Mouse (Mus musculus) CD8-positive naive resting alpha-beta T cell, adult 2 months (primary cell): ENCODE results near the gene Rapgef6.

Source experiments
- DNase-seq, 2 experiments: peaks; one replicate each; pipeline ENCODE4 v3.0.0; 2022; ENCODE audit warnings: low read depth in 2 of 2, low spot score in 2 of 2

The Rapgef6 gene

DNA sequence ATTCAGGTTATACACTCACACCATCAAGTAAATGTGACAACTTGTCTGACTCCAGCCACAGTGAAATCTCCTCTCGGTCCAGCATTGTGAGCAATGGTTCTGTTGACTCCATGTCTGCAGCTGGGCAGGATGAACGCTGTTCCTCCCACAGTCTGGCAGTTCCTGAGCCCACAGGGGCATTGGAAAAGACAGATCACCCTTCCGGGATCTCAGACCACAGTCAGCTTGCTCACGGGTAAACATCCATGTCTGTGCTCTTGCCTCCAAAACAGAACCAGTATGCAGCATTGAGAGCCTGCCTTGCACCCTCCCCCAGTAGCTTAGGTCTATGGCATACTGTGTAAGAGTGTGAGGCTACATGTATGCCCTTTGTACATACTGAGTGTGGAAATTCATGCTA lies 167.5 kb downstream of the Rapgef6 start:
- no peak for DNase-seq

DNA sequence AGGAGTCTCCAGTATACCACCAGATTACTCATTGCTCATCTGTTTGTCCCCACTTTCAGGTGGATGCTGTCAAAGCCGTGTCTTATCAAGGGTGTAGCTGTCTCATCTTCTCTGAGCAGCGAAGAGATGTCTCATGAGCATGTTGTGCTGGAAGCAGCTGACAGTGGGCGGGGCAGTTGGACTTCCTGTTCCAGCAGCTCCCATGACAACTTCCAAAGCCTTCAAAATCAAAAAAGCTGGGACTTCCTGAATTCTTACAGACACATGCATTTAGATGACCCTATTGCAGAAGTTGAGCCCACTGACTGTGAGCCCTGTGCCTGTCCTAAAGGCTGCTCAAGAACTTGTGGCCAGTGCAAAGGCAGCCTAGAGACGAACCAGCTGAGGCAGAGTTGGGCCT lies 168.5 kb downstream of the Rapgef6 start:
- no peak for DNase-seq

DNA sequence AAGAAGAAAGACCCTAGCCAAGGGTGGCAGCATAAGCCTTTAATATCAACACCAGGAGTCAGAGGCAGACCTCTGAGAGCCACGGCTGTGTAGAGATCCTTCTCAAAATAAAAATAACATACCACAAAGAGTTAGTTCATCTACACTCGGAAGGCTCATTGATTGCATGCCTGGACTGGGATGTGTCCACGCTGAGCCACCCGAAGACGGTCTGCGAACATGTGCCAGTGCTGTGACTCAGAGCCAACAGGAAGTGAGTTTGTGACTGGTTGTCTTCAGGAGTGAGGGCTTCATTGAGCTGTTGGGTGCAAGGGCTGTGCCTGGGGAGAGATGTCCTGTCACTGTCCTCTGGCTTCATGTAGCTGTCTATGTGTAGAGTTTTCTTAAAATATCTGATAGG lies 171.0 kb downstream of the Rapgef6 start:
- DNase-seq: no peak

DNA sequence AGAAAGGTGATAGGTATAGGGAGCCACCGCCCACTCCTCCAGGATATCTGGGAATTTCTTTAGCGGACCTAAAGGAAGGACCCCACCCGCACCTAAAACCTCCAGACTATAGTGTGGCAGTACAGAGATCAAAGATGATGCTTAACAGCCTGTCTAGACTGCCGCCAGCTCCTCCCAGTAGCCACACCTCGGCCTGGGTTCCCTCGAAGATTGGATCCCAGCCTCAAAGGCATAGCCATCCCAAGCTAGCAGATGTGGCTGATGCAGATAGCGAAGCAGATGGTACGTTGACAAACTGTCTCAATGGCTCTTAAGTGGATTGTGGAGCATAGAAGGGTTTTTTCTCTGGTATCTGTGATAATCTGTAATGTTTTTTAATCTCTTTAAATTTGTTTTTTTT lies 171.6 kb downstream of the Rapgef6 start:
- DNase-seq: no peak

DNA sequence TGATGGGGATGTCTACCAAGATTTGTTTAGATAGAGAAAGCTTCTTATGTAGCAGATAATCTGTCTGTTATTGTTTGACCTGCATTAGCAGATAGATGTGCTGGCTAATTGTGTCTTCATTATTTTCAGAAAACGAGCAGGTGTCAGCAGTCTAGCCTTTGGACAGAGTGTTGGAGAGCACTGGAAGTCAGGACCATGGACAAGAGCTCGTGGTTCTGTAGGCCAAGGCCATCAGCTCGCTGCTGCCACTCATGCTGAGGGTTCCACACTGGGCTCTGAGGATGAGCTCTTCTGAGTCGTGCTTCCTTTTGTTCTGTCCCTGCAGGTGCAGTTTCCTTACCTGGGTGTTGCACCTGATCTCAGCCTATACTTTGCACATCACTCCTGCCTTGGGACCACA lies 173.3 kb downstream of the Rapgef6 start:
- DNase-seq: no peak

DNA sequence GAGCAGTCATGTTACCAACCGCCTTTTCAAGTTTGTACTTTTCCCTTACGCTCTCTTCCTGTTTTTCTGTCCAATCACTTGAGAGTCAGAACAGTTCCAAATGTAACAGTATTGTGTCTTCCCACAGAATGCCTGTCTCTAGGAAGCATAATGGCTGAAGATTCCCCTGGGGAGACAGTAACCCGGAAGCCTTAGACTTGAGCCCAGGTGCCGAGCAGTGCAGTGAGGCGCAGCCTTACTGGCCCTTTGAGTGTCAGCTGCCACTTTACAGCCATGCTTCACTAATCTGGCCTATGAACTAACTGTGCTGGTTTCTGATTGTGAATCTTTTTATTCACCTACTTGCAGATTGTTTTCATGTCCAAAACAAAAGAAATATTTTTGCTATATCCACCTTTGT lies 175.0 kb downstream of the Rapgef6 start:
- no peak for DNase-seq

DNA sequence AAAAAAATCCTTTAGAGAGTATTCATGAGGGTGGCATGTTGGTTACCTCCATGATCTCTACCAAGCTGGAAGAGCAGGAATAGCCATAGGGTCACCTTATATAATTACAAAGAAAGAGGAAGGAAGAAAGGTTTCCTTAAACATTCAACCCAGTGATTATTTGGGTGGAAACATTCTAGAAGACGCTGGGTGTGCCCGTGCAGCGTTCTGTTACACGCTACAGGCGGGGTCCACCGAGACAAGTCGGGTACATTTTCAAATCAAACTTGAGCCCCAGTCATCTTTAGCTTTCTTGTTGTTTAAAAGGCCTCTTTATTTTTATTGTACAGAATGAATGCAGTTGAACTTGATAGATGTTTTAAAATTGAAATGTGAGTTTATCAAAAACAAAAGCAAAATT lies 176.0 kb downstream of the Rapgef6 start:
- DNase-seq: no peak

DNA sequence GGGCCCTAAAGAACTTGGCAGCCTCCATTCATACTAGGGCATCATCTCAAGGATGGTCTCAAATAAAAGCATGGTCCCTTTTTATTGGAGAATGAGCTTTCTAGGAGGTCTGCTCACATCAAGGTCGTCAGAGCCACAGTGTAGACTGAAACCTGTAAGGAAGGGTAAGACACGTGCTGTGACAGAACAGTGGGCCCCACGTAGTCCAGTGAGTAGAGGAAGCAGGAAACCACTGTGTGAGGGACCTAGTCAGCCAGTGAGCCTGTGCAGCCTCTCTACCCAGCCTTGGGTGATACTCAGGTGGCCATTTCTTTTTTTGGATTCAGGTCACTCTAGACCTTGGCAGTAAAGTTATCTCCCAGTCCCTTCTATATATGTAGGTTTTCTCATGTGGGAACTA lies 177.3 kb downstream of the Rapgef6 start:
- DNase-seq: no peak

DNA sequence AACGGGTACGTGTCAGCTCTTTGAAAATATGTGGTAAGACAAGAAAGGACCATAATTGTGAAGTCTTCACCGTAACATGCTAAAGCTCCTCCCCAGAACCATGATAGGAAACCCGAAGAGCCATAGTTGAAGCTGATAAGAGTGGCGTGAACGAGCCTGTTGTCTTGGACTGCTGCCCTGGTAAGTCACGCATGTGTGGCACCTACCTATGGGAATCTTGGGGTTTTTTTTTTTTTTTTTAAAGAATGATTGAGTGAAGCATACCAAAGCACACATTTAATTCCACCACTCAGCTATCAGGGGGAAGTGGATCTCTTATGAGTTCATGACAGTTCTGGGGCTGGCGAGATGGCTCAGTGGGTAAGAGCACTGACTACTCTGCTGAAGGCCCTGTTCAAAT lies 179.2 kb downstream of the Rapgef6 start:
- DNase-seq: no peak

DNA sequence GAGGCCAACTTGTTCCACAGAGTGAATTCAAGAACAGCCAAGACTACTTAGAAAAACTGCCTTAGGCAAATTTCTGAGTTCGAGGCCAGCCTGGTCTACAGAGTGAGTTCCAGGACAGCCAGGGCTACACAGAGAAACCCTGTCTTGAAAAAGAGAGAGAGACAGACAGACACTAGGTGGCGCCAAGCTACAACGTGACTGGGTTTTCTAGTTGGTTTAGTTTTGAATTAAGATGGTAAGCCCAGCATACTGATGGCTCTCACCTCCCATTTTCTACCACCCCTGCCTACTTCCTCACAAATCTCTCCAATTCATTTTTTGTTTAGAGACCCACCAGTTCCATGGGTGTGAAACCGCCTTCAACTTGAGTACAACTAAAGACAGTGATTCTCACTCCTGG lies 180.7 kb downstream of the Rapgef6 start:
- DNase-seq: peak; percentile 72 to 83

DNA sequence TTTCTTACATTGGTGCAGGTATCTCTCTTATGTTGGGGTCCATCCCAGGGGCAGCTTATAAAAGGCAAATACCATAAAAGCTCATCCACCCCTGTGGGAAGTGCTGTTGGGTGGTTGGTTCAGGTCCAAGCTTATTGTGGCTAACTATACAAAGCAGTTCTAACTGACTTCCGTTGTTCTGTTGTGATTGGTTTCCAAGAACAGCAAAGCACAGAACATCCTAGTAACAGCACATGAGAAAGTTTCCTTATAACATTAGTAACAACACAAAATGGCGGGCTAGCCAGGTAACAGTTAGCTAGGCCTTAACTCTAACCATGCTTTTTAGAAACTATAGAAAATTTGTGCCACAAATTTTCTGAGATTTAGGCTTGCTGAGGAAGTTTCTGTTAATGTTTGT lies 185.5 kb downstream of the Rapgef6 start:
- DNase-seq: no peak

DNA sequence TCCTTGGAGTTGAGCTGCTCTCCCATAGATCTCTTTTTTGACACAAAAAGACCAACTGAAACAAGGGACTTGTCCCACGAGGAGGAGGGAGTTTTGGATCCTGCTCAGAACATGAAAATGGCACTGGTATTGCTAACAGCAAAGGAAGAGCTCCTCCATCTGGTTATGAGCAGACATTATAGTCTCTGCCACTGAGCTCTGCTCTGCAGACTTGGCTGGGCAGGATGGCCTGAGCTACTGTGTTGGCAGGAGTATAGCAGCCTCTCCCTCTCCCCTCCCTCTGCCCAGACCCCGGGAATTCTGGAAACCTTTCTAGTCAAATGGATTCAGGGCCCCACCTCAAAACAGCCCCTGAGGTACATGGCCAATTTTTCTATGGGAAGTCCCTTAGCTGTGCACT lies 187.0 kb downstream of the Rapgef6 start:
- no peak for DNase-seq

DNA sequence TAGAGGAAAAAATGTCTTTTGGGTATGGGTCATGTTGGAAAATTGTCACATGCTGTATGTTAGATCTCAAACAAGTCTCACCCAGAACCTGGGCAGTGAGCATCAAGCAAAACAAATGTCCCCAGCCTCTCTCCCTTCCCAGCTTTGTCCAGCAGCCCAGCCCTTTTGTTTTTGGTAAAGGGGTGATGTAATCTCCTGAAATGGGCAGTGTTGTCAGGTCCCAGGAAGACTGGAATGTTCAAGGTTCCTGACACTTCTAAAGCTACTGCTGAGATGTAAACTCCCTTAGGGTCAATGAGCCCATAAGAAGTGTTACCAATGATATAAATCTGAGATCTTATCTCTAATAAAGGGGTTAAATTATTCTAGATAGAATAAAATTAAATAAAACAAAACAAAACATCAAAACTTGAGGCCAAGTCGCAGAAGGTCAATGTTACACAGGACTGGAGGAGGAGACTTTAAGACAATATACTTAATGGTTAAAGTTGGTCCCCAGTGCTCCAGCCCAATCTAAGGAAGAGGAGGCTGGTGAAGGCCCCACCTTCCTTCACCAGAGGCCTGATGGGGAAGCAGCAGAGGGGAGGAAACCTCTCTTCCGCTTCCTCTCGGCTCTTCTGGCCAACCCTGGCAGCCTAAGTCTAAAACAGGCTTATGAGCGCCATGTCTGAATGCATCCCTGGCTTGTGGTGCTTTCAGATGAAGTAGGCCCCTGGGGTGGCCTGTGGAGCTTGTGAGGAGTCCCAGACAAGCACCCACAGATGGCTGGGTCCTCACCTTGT lies 188.1 kb downstream of the Rapgef6 start:
- no peak for DNase-seq

DNA sequence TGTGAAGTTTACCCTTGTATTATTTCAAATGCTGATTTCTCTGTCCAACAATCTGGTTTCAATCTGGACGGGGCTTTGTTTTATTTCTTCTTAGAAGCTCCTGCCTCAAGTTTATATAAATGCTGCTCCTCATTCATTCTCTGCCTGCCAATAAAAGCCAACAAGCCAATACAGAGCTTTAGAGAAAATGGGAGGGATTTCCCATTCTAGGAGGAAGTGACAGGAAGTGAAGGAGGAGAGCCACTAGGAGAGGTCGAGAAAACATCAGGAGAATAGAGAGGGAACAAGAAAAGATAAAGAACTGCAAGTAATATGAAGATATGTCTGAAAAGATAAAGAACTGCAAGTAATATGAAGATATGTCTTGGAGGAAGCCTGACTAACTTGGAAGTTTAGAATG lies 190.2 kb downstream of the Rapgef6 start:
- no peak for DNase-seq

DNA sequence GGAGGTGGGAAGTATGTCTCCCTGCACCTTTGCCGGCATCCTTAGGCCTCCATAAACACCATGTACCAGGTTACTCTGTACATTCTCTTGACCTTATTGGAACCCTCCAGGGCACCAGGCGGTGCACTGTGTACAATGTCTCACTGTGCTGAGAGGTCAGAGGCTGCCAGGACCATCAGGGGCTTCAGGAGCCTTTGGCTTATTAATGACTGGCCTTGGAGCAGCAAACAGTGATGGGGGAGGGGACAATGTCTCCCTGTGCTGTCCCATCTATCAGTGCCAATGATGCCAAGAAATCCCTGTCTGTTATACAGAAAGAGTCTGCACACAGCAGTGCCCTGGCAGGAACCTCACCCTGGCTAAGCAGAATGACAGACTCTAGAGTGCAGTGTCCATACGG lies 195.2 kb downstream of the Rapgef6 start:
- DNase-seq: no peak

DNA sequence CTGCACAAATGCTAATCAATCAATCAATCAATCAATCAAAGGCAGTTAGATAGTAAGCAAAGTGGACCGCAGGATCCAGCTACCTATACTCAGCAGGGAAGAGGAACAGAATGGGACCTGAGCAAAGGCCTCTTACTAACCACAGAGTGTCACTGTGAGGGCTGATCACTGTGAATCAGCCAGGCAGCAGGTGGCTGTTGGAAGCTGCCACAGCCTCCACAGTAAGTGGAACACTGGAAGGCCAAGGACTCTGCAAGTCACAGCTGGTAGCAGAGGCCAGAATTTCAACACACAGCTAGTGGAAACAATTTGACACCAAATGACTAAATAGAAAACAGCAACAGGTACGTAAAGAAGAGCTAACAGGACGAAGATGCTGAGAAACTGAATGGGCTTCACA lies 196.0 kb downstream of the Rapgef6 start:
- DNase-seq: no peak

DNA sequence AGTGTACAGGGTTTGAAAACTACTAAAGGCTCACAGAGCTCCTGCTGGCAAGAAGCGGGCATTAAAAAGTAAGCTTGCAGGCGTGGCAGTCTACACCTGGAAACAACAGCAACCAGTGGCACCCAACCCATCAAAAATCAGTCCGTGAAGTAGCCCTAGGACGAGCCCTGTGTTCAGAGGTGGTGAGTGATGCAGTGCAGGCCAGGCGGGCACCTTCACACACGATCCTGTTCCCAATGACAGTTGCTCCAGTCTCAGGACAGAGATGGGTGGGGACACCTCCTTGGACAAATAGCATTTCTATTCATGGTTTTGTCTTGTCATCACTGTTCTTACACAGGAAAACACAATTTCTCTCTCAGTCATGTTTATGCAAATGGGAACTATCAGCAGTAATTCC lies 199.4 kb downstream of the Rapgef6 start:
- DNase-seq: no peak

DNA sequence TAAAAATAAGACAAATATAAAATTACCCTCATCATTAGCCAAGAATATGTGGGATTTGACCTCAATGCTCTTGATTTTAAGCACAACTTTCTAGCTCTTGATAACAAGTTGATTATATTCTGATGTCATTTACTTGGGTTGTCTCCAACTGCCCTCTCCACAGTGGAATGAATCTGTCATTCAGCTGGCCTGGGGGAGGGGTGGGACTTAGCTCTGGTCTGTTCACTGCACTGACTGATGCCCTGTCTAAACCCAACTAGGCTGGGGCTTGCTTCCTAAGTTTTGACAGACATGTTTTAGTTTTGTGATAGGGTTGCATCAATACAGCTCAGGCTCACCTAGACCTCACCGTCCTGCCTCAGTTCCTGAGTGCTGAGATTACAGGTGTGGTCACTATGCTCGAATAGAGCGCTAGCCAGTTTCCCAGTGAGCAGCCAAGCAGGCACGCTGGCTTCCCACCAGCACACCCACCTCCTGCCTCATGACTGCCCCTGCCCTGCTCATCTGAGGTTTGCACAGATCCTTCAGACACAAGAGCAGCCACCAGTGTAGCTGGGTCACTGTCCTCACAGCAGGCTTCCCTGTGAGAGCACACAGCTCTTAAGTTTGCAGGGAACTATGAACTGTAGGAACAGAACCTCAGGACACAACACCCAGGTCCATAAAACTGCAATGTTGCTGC lies 201.8 kb downstream of the Rapgef6 start:
- no peak for DNase-seq

DNA sequence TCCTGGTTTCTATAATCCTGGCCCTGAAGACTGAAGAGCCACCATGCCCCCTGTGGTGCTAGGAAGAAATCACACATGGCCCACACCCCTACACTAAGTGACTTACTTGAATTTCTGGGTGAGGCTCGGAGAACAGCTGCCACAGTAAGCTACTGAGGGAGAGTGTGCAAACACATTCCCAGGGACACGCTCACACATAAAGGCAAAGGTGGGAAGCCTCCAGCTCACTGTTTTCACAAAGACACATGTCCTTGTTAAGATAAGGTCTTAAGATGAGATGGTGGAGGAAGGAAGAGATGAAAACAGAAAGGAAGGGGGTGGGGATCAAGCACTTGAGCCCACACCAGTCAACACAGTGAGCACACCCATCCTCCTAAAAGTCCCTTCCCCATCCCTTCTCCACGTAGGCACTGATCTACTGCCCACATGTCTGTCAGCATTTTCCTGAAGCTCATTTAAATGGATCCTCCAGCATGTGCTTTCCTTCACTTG lies 204.0 kb downstream of the Rapgef6 start:
- no peak for DNase-seq

DNA sequence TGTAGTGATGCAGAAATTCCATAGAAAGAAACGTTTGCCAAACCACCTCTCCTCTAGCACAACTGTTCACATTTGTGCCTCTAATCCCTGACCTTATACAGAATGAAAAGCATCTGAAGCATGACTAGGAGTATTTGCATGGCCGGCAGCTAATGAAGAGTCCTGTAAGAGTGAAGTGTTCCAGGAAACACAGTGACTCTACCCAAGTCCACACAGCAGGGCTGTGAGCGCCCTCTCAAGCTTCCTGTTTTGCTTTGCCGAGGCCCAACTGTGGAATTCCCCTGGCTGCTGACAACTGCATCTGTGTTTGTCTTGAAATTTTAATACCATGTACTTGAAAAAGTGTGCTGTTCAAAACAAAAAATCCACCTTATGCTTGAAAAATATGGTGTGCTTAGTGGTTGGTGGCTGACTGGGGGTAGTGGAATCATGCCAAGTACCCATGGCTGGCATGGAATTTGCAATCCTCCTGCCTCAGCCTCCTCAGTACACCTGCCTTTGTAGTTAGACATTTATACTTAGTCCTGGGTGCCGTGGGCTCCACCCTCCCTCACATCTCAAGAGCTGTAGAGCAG lies 204.8 kb downstream of the Rapgef6 start:
- DNase-seq: peak; percentile 56 to 63

DNA sequence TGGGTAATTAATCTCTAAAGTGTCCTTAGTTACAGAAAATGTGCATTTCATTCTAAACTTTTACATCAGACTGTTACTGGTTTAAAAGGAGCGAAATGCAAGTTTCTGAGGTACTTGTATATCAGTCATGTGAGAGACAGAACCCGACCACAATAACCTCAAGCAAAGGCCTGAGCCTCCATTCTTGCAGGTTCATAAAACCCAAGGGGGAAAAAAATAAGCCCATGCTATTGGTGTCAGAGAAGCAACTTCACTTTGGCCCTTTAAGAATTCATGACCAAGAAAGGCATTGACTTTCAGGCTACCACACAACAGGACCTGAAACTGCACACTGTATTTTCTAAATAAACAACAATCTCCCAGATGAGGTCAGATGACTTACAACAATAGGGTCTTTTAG lies 205.7 kb downstream of the Rapgef6 start:
- DNase-seq: peak; percentile 34 to 65

DNA sequence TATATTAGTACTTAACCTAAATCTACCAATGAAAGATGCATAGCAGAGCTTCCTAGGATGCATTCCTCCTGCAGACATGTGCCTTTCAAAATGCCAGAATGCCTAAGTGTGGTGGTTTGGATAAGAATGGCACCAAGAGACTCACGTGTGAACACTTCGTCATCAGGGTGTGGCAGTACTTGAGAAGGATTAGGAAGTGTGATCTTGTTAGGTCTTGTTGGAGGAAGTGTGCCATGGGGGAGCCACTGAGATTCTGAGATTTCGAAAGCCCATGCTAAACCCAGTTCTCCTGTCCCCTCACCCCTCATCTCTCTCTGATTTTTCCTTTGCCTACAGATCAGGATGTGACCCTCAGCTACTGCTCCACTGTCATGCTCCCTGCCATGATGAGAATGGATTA lies 206.7 kb downstream of the Rapgef6 start:
- no peak for DNase-seq
